Mouse (Mus musculus): Measurements from ENCODE around the gene Sox5.

Sox5 gene

GRCm38 (mm10) chr6:143826786-143827185, 955.0 kb downstream of the Sox5 start:
- DNase-seq (ENCODE audit: extremely low spot score, low spot score), result no peak

DNA sequence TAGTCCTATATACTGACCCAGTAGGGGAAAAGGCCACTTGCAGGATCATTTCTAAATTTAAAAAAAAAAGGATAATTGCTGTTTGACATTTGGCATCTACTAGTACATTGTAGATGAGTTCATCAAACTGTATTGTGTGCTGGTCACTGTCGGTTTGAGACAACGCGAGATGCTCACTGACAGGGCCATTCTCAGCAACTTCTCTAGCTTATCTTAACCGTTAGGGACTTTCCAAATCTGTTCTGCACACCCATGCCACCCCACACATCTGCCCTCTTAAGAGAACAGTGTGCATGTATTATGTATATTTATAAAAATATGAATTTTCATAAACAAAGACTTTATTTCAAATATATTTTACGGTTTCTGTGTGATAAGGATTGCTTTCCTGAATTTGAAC, 955.8 kb downstream of the Sox5 start:
- DNase-seq (ENCODE audit: extremely low spot score, low spot score), result no peak

- no peak for DNase-seq (ENCODE audit: extremely low spot score, low spot score)
Observed at GRCm38 (mm10) chr6:143825086-143825485, 956.7 kb downstream of the Sox5 start.

DNA sequence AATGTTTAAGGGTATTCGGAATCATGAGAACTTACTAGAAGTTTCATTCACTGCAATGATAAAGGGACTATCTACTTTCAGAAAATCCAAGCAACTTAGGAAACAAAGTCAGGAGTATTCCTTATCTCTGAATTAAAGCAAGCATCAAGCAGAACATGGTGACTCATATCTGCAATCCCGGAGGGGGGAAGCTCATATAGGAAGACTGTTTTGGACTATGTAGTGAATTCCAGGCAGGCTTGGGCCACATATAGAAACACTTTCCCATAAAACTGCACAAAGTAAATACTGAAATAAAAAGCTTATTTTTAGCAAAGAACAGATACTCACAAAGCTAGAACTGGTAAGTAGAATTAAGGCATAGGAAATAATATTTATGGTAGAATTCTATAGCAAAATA, 993.3 kb downstream of the Sox5 start:
- no peak for DNase-seq (ENCODE audit: extremely low spot score, low spot score)

DNA sequence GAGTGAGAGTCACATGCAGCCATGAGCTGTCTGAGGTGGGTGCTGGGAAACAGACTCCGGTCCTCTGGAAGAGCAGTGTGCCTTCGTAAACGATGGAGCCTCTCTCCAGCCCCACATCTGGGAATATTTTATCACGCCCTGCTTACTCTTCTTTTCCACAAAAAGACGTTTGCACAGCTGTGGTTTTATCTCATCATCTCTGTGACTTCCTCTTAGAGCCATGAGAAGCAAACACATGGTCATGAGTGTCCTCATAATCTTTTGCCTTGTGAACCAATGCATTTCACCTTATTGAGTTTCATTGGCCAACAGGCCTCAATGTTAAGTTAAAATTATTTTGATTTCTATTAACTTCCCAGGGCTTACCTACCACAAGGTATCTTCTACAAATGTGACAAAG, 994.4 kb downstream of the Sox5 start:
- no peak for DNase-seq (ENCODE audit: extremely low spot score, low spot score)

DNA sequence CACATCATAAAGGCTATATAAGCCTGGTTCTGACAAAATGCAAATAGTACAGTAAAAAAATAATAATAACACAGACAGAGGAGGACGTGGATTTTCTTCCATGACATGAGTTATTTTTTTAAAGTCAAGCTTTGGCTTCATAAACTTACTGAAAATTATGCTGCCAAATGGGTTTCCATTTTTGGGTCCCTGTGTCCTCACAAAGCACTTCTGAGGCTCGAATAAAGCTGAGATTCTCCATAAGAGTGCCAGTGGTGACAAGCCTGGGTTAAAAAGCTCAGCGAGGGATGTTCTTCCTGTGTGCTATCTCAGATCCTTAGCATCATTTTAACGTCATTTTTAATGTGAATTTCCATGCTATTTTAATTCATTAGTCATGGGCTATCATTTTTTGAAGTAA, 996.1 kb downstream of the Sox5 start:
- DNase-seq (ENCODE audit: extremely low spot score, low spot score), result no peak

Measured in neural tube, embryonic 10.5 days (tissue).